Mouse (Mus musculus) liver, embryonic 14.5 days (tissue): ENCODE measurements around the gene Exoc6b.

Experiments used
- CTCF ChIP-seq: IDR thresholded peaks from 2 replicates; pipeline ENCODE4 v1.5.1; 2016; ENCODE audit warnings: antibody characterized with exemption, low read depth, control low read depth
- EP300 ChIP-seq: IDR thresholded peaks from 2 replicates; pipeline ENCODE4 v1.6.1; 2016; ENCODE audit warnings: antibody characterized with exemption, low read depth

DNA sequence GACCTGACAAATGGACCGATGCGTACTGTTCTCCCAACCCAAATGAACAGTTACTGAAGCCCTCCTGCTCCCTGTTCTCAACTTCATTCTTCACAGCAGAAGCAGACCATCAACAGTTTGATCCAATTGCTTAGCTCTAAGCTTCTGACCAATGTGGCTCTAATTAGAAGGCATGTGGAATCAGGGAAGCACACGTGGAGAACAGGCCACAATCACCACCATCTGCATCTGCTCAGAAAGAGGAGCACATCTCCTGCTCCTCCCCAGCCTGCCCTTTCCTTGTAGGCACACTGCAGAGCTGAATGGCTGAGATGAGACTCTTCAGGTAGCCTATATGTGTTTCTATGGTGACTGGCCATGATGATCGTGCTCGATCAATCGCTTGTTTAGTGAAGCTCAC lies 358.5 kb downstream of the Exoc6b start:
- no peak for TF ChIP-seq CTCF
- no peak for TF ChIP-seq EP300
